Mouse (Mus musculus): ENCODE data around the gene Krt6a. TPM values are rescaled to one million over a fixed set of nuclear protein-coding genes. Genes with fewer than 3 reads are reported as not detected.

Gene Krt6a
- not detected for polyA plus RNA-seq (2017; shearing (Covaris generic))

DNA sequence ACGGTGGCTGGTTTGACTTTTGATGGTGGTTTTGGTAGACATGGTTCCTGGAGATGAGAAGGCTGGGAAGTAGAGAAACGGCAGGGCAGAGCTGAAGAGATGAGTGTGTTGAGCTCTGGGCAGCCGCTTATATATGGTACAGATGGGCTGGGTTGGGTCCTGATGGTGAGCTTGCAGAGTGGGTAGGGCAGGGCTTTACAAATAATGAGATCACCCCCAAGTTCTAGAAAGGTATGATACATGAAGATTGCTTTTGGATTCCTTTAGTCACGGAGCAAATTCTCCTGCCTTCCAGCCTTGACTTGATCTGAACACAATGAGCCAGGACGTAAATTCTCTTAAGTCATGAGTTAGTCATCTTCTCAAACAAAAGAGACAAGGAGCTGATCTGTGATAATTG, at the start of gene Krt6a:
Gene Krt6a (minus strand): TSS at position 101 of the 400 bp plus-strand sequence.

GRCm38 (mm10) chr15:101742711-101743110, 48.6 kb upstream of the Krt6a start, which contains the start of gene Krt71:
Gene Krt71 (minus strand): TSS chr15:101743109.

GRCm38 (mm10) chr15:101712720-101713119, 18.6 kb upstream of the Krt6a start, which contains the start of gene Krt5:
Gene Krt5 (minus strand): TSS chr15:101712898.

DNA sequence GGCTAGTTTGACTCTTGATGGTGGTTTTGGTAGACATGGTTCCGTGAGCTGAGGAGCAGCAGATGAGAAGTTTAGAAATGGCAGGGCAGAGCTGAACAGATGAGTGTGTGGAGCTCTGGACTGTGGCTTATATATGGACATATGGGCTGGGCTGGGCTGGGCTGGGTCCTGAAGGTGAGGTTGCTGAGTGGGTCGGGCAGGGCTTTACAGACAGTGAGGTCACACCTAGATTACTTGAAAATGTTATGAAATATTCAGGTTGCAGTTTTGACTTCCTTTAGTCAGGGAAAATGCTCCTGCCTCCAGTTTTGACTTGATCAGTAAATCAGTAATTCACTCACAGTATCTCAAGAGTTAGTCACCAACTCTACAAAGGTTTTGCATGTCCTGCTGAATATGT, 13.9 kb downstream of the Krt6a start, which contains the start of gene Krt6b:
Gene Krt6b (minus strand): TSS at position 101 of the 400 bp plus-strand sequence.

DNA sequence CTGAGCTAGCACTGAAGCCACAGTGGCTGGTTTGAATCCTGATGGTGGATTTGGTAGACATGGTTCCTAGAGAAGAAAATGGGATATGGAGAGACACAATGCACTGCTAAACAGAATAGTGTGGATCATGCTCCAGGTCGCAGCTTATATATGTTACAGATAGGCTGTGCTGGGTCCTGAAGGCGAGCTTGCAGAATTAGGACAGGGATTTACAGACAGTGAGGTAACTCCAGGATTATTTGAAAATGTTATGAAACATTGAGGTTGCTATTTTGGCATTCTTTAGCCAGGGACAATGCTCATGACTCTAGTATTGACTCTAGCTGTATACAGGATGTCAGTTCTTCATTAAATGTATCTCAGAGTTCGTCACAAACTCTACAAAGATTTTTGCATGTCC, 46.8 kb downstream of the Krt6a start, which contains the start of gene Gm5478:
Gene Gm5478 (minus strand): TSS at position 101 of the 400 bp plus-strand sequence.

Other genes with a start within 250 kb of the Krt6a start
- gene Krt88, start 246.6 kb downstream of the Krt6a start, polyA plus RNA-seq (2017; shearing (Covaris generic)) = not detected
- gene Krt81, start 230.6 kb downstream of the Krt6a start, polyA plus RNA-seq (2017; shearing (Covaris generic)) = not detected
- not detected for gene Krt86, start 220.8 kb downstream of the Krt6a start, polyA plus RNA-seq (2017; shearing (Covaris generic))
- not detected for gene Krt83, start 202.8 kb downstream of the Krt6a start, polyA plus RNA-seq (2017; shearing (Covaris generic))
- gene Gm49425, start 177.0 kb downstream of the Krt6a start, polyA plus RNA-seq (2017; shearing (Covaris generic)) = not detected
- gene Krt84, start 161.5 kb downstream of the Krt6a start, polyA plus RNA-seq (2017; shearing (Covaris generic)) = not detected
- gene Krt82, start 143.6 kb downstream of the Krt6a start, polyA plus RNA-seq (2017; shearing (Covaris generic)) = not detected
- not detected for gene Krt90, start 131.4 kb downstream of the Krt6a start, polyA plus RNA-seq (2017; shearing (Covaris generic))
- gene Krt75, start 120.4 kb downstream of the Krt6a start, polyA plus RNA-seq (2017; shearing (Covaris generic)) = 0.10 TPM
- not detected for gene Gm5414, start 66.1 kb downstream of the Krt6a start, polyA plus RNA-seq (2017; shearing (Covaris generic))
- gene Gm5478, start 46.9 kb downstream of the Krt6a start, polyA plus RNA-seq (2017; shearing (Covaris generic)) = not detected
- not detected for gene Krt6b, start 14.0 kb downstream of the Krt6a start, polyA plus RNA-seq (2017; shearing (Covaris generic))
- gene Krt5, start 18.6 kb upstream of the Krt6a start, polyA plus RNA-seq (2017; shearing (Covaris generic)) = not detected
- not detected for gene Krt71, start 48.8 kb upstream of the Krt6a start, polyA plus RNA-seq (2017; shearing (Covaris generic))
- not detected for gene Krt72, start 92.2 kb upstream of the Krt6a start, polyA plus RNA-seq (2017; shearing (Covaris generic))
- not detected for gene Krt73, start 108.0 kb upstream of the Krt6a start, polyA plus RNA-seq (2017; shearing (Covaris generic))
- not detected for gene Krt2, start 123.9 kb upstream of the Krt6a start, polyA plus RNA-seq (2017; shearing (Covaris generic))
- gene Krt1, start 156.5 kb upstream of the Krt6a start, polyA plus RNA-seq (2017; shearing (Covaris generic)) = not detected
- gene Krt77, start 175.4 kb upstream of the Krt6a start, polyA plus RNA-seq (2017; shearing (Covaris generic)) = not detected
- not detected for gene Krt76, start 198.6 kb upstream of the Krt6a start, polyA plus RNA-seq (2017; shearing (Covaris generic))
- 0.16 TPM for gene Krt4, start 230.4 kb upstream of the Krt6a start, polyA plus RNA-seq (2017; shearing (Covaris generic))
- gene Krt79, start 246.0 kb upstream of the Krt6a start, polyA plus RNA-seq (2017; shearing (Covaris generic)) = not detected

Measured in naive thymus-derived CD4-positive, alpha-beta T cell, adult 5 months (primary cell).